Mouse (Mus musculus) R1 (cell line): ENCODE results near the gene D5Ertd579e.
"Not testable (repeated sequence)": the region's sequence is repeated elsewhere in the genome, so short reads cannot be mapped to it uniquely, and the experiment has no call there.

ENCODE experiments used
- DNase-seq: peaks from one replicate; pipeline ENCODE4 v3.0.0-alpha.2; 2018; ENCODE audit warnings: low read depth, low spot score

Gene D5Ertd579e

DNA sequence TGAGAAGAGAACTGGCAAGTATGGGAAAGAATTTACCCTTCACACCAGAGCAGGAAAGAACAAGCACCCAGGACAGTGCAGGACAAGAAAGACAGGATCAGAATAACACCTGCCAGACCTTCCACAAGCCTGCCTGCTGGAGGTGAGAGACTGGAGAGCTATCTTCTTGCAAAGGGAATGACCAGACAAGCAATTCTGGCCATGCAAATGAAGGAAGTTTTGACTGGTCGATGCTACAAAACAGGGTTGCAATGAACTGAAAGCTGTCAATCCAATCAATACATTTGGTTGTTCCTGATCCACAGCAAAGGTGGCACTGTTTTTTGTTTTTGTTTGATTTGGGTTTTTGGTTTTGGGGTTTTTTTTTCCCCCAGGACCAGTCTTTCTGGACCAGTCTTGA, 12.2 kb downstream of the D5Ertd579e start:
- DNase-seq = peak; percentile 24

DNA sequence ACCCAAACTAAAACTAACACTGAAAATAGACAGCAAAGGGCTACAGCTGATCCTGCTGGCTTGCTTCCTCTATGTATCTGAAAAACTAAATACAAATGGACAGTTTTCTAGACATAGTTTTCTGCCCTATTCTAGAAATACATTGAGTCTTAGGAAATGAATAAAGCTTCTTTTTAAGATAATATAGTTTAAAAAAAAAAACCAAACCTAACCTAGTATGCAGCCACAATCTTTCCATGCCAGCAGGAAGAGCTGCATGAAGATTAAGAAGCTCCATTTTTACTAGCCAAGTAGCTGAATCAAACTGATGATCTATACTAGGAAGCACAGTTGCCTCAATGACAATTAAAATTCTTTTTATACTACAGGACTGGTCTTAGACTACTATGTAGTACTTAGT, 14.6 kb downstream of the D5Ertd579e start:
- DNase-seq = no peak

GRCm38 (mm10) chr5:36679918-36680598, 15.8 kb downstream of the D5Ertd579e start:
- no peak for DNase-seq

GRCm38 (mm10) chr5:36678799-36679198, 17.0 kb downstream of the D5Ertd579e start:
- no peak for DNase-seq

DNA sequence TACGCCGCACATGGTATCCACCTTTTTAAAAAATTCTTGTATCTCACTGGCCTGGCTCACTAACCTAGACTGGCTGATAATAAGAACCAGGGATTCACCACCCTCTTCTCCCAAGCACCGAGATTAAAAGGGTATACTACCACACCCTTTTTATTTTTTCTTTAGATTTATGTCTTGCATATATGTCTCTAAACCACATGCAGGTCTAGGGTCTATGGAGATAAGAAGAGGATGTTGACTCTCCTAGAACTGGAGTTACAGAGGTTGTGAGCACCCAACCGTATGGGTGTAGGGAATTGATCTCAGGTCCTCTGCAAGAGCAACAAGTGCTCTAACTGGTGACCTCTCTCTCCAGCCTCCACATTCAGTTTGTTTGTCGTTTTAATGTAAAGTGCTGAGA, 17.9 kb downstream of the D5Ertd579e start:
- DNase-seq = no peak

DNA sequence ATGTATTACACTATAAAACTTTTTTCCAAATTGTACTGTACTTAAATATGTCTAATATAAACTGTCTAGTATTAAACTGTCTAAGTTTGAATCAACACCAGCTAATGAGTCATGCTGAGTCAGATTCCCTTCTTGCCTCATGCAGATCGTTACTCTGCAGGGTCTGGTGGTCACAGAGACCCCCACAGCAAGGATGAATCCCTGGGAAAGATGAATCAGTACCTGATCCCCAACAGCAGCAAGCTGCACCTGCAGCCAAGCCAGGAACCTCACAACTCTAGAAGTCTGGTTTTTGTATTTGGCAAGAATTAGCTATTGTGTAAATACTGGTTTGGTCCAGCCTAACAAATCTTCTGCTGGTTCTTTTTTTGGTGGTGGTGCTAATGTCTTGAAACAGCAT, 20.4 kb downstream of the D5Ertd579e start:
- DNase-seq = no peak

GRCm38 (mm10) chr5:36674658-36675433, 21.0 kb downstream of the D5Ertd579e start:
- no peak for DNase-seq

GRCm38 (mm10) chr5:36669021-36670008, 26.5 kb downstream of the D5Ertd579e start:
- no peak for DNase-seq

- DNase-seq = no peak
Observed at GRCm38 (mm10) chr5:36668572-36668971, 27.3 kb downstream of the D5Ertd579e start.

GRCm38 (mm10) chr5:36667986-36668385, 27.8 kb downstream of the D5Ertd579e start:
- not testable (repeated sequence) for DNase-seq

GRCm38 (mm10) chr5:36667165-36667564, 28.7 kb downstream of the D5Ertd579e start:
- DNase-seq = no peak

DNA sequence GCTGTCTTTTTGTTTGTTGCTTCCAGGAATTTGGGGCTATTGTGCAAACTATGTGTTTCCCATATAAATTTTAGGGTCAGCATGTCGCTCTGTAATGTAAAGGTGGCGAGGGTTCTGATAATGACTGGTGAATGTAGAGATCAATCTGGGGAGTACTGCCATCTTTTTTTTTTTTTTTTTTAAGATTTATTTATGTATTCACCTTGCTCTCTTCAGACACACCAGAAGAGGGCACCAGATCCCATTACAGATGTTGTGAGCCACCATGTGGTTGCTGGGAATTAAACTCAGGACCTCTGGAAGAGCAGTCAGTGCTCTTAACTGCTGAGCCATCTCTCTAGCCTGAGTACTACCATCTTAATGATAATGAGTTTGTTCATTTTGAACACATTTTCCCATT, 29.1 kb downstream of the D5Ertd579e start:
- not testable (repeated sequence) for DNase-seq

- DNase-seq = no peak
Observed at GRCm38 (mm10) chr5:36663329-36663728, 32.5 kb downstream of the D5Ertd579e start.

DNA sequence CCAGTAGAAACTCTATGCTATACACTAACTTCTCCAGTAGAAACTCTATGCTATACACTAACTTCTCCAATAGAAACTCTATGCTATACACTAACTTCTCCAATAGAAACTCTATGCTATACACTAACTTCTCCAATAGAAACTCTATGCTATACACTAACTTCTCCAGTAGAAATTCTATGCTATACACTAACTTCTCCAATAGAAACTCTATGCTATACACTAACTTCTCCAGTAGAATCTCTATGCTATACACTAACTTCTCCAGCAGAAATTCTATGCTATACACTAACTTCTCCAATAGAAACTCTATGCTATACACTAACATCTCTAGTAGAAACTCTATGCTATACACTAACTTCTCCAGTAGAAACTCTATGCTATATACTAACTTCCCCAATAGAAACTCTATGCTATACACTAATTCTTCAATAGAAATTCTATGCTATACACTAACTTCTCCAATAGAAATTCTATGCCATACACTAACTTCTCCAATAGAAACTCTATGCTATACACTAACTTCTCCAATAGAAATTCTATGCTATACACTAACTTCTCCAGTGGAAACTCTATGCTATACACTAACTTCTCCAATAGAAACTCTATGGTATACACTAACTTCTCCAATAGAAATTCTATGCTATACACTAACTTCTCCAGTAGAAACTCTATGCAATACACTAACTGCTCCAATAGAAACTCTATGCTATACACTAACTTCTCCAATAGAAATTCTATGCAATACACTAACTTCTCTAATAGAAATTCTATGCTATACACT, 34.7 kb downstream of the D5Ertd579e start:
- not testable (repeated sequence) for DNase-seq

DNA sequence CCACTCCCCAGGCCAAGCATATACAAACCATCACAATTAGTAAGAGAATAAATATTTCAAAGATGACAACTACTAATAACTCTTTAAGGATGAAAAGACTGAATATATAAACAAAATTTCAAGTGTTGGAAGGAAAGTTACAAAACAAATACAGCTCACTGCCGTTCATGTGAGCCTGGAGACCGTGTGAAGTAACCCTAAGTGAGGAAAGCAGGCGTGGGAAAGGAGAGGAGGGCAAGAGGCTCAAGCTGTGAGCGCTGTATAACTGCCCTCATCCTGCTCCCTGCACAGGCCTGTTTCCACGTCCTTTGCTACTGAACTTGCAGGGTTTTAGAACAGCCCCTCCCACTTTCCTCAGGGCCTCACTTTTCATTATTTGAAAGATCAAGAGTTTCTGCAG, 70.2 kb downstream of the D5Ertd579e start:
- DNase-seq = no peak

GRCm38 (mm10) chr5:36623670-36624069, 72.2 kb downstream of the D5Ertd579e start:
- no peak for DNase-seq

- DNase-seq = no peak
Observed at GRCm38 (mm10) chr5:36621058-36621449, 74.8 kb downstream of the D5Ertd579e start.

DNA sequence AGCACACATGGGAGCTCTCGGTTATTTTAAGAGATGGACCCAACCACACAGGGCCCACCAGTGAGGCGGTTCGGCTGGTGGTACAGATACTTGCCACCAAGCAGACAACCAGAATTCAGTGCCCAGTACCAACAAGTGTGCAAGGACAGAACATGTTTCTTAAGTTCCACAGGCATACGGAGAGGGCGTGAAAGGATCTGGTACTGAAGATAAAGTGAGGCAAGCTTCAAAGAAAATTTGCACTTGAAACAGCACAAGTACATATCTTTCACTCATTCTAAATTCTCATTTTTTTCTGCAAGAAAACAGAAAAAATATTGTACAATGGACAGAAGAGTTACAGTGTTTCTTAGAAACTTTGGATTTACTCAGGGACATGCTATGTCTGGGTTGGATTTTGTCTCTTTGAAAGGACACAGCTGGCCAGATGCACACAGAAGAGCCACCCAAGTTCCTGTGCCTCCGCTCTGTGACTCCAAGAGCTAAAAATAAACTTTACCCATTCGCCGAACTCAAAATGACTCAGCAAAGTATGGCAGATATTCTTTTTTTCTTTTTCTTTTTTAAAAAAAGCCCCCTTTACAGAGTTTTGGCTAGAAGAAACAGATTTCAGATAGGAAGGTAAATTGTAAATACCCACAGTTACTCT, 75.3 kb downstream of the D5Ertd579e start:
- no peak for DNase-seq

- DNase-seq = no peak
Observed at GRCm38 (mm10) chr5:36618890-36619289, 76.9 kb downstream of the D5Ertd579e start.

DNA sequence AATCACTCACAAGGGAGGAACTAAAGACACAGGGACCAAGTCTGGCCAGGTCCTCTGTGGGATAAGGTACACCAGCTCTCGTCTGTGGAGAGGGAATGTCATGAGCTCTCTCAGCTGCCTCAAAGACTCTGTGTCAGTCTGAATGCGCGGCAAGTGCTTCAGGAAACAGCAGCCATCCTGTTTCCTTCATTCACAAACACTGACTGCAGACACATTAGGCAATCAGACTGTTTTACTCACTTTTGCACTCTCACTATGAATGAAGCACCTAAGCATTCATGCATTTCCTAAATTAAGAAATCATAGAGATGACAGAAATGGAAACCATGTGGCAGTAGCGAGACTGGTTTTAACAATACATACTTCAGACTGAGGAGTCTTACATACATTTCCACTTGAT, 77.5 kb downstream of the D5Ertd579e start:
- no peak for DNase-seq

- no peak for DNase-seq
Observed at GRCm38 (mm10) chr5:36614124-36614523, 81.7 kb downstream of the D5Ertd579e start.
